Mouse (Mus musculus): ENCODE results near the gene Afmid.

- TF ChIP-seq CTCF (IDR thresholded peaks at IDR 0.05; ENCODE audit: borderline replicate concordance, control insufficient read depth, extremely low read depth, insufficient read depth, low read length, poor library complexity) (no peak), POLR2A (IDR thresholded peaks at IDR 0.05; ENCODE audit: control insufficient read depth, extremely low read depth, insufficient read depth, low read length, poor library complexity) (no peak)
Measured at GRCm38 (mm10) chr11:117877917-117878745, 52.4 kb downstream of the Afmid start.
